Mouse (Mus musculus): ENCODE results near the gene Prkca.
"Not testable (repeated sequence)": the region's sequence is repeated elsewhere in the genome, so short reads cannot be mapped to it uniquely, and the experiment has no call there.

The Prkca gene

DNA sequence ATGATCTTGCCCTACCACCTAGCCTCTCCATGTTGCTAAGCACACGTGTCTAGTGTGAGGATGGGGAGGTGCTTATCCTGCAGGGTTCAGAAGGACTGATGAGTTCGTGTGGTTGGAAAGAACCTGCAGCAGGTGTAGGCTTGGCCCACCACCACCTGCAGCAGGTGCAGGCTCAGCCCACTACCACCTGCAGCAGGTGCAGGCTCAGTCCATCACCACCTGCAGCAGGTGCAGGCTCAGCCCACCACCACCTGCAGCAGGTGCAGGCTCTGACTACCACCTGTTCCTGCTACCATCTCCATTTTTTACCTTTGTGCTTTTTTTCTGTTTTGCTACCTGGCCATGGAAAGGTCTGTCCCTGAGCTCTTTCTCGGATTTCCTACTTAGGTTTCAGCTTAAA is 223.9 kb downstream of the Prkca start:
- no peak for DNase-seq (ENCODE audit: low read depth, low spot score)

DNA sequence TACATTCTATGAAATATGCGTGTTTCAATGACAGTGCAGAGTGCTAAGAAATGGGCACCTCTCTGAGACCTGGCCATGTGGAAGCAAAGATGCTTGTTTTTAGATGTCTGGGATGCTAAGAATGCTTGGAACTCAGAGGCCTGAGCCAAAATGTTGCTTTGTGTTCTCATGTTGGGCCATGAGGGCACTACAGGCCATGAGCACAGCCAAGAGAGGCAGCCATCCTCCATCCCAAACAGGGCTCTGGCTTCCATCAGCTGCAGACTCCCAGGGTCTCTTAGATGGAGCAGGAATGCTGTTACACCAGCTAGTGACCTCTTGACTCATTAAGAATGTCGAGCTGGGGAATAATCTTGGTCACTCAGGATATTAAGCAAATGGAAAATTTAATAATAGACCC is 224.9 kb downstream of the Prkca start:
- no peak for DNase-seq (ENCODE audit: low read depth, low spot score)

DNA sequence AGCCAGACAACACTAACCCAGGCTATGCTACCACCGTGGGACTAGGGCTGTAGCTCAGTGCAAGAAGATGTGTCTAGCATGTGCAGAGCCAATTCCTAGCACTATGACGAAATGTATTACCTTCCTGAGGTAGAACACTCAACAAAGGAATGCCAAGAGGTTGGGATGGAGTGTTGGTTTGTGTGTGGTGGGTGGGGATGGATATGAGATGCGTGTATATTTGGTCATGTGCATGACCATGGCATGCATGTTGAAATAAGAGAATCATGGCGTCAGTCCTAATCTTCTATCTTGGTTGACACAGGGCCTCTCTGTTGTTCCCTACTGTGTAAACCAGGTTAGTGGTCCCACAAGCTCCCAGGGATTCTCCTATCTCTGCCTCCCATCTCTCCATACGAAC is 225.5 kb downstream of the Prkca start:
- no peak for DNase-seq (ENCODE audit: low read depth, low spot score)

DNA sequence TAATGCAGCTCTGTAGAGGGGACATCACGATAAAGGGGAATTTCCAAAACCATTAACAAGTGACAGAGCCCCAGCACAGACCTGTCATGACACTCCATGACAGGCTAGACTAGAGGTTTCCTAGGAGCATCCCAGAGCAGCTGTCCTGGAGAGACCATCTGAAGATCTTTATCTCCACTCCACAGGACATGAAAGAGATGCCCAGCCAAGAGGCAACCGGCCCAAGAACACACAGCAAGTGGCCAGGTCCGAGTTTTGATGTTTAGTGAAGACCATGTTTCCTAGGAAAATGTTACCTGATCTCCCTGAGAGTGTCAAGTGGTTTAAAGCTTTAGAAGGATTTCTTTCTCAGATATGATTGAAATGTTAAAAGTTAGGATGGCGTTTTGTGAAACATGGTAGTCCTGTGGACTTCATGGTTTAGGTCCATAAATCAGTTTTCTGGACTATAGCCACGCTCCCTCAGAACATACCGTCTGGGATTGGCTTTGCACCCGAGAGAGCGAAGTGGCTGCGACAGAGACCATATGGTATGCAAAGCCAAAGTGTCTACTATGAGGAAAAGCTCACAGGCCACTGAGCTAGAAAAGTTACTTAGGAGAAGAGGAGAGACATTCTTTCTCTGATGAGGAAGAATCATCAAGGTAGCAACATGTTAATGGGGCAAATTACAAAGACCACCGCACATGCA is 226.2 kb downstream of the Prkca start:
- DNase-seq (ENCODE audit: low read depth, low spot score): no peak

DNA sequence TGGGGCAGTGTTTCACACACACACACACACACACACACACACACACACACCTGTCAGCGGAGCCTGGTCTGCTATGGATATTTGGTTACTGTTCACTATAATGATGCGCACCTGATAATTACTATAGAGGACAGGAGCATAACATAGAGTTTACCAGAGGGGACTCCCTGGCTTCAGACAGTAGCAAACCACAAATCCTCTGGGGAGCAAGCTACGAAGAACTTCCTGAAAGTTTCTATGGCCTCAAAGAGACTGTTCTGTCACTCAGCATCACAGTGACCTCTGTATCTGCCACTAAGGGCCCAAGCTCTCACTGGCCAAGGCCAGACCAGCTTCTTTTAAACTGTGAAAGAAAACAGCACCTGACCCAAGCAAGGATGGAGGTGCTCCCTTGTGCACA is 229.6 kb downstream of the Prkca start:
- no peak for DNase-seq (ENCODE audit: low read depth, low spot score)

DNA sequence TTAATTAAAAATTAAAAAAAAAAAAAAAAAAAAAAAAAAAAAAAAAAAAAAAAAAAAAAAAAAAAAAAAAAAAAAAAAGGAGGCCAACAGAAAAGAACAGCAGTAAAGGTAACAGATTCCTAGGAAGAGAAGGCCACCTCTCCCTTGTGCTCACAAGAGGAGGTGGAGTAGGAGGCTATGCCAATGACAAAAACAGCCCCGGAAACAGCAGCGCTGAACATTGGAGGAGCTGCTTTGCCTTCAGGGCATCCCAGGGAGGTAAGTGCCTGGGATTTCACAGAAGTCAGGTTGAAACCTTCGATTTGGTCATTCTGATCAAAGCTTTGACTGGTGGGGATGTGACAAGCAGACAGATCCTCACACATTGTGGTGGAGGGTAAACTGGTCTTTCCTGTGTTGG is 231.3 kb downstream of the Prkca start:
- DNase-seq (ENCODE audit: low read depth, low spot score): no peak

DNA sequence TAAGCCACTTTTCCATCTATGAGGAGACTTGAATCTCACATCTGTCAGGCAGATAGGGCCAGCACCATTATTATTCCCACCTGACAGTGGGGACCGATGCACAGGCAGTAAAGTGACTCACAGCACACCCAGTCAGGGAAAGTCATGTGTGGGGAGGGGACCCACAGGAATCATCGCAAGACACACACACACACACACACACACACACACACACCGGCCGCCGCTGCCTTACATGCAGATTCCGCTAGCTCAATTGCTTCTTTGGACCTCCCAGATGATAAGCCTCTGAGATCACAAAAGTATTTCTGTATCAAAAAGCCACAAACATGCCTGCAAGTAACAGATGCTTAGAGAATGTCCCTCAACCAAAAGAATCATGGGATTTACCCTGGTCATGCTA is 239.6 kb downstream of the Prkca start:
- no peak for DNase-seq (ENCODE audit: low read depth, low spot score)

DNA sequence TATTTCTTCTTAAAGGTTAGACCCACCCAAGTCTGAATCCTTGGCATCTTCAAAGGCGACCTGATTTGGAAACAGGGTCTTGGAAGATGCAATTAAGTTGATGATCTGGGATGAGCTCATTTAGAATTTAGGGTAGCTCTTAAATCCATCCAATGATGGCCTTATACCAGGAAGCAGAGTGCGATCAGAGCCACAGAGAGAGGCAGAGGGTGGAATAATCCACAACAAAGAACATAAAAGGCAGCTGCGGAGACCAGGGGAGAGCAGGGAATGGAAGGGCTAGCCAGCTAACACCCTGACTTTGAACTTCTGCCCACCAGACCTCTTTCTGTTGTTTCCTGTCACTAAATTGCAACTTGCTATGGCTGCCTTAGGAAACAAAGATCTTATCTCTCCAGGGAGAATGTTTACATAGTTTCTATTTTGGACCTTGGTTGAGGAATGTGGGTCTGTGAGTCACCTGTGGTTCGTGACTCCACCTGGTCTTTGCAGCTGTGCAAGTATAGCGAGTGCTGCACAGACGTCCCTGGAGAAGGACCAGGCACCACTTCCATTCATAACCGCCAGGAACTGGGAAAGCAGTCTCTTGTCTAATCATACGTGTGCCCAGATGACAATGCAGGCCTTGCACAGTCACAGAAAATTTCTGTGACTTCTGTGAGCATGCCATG is 242.3 kb downstream of the Prkca start:
- DNase-seq (ENCODE audit: low read depth, low spot score): no peak

DNA sequence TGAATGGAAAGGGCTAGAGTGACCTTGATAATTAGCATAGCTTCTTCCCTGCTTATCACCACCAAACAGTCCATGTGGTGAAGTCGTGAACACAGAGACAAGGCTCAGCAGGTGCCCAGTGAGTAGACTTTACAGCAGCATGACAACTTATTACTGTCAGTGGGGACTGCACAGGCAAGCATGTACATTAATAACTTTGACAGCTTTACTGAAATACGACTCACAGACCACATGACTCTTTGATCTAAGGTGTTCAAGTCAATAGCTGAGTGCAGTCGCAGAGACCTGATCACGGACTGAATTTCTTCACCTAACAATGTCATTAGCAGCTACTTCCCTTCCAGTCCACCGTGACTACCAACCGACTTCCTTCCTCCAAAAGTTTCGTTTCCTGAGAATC is 245.4 kb downstream of the Prkca start:
- DNase-seq (ENCODE audit: low read depth, low spot score): peak; percentile 33

DNA sequence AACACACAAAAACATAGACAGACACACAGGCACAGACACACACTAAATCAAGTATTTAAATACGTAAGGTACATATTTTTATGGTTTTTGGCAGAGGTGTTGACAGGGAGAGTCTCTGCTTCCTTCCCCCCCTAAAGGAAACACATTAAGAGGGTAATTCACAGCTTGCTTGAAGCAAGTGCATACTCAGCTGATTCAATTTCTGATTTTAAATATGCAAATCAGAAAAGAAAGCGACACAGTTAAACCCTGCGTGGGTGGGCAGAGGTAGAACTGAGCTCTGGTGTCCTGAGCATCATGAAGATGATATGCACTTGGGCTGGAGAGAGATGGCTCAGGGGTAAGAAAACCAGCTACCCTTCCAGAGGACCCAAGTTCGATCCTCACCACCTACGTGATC is 248.9 kb downstream of the Prkca start:
- DNase-seq (ENCODE audit: low read depth, low spot score): peak; percentile 67

DNA sequence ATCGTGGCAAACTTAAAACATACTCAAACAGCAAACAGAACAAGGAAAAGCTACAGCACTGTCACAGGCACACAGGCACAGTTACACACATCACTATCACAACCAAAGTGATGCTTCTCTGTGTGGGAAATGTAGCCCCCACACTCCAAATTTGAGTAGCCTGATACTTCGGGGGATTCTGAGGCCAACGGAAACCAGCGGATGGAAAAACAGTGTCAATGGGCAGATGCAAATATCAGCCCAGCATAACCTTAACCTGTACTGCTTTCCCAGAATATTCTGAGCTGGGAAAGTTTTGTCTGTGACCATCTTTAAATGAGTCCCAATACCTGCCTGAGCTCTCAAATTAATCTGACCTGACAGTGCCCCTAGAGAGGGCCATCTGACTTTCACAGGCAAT is 250.5 kb downstream of the Prkca start:
- no peak for DNase-seq (ENCODE audit: low read depth, low spot score)

DNA sequence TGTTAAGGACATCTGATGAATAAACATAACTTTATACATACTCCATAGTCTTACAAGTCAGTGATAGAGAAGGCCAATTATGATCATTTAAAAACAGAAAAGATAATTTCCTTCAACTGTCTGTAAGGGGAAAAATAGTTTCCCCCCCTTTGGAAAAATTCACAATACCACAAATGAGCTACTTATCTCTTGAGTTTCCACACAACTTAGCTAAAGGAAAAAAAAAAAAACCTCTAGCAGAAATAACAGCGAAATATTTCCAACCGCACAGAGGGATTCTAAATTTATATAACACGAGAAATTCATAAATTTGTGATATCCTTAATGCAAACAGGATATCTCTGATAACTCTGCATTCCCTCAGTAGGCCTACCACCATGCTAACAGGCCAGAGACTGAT is 252.5 kb downstream of the Prkca start:
- DNase-seq (ENCODE audit: low read depth, low spot score): no peak

DNA sequence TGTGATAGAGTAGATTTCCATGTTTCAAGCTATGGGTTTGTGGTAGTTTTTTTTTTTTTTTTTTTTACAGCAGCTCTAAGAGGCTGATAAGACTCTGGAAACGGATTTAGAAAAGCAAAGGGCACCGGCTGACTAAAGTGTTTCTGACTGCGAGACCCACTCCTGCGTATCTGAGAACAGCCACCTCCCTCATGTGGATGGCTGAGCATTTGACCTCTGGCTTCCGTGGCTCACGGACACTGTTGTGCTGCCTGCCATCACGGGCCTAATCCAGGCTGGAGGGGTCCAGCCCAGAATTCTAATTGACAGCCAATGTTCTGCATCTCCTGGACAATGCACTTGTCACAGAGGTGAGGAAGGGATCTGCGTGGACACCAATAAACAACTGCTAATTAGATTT is 253.0 kb downstream of the Prkca start:
- no peak for DNase-seq (ENCODE audit: low read depth, low spot score)

DNA sequence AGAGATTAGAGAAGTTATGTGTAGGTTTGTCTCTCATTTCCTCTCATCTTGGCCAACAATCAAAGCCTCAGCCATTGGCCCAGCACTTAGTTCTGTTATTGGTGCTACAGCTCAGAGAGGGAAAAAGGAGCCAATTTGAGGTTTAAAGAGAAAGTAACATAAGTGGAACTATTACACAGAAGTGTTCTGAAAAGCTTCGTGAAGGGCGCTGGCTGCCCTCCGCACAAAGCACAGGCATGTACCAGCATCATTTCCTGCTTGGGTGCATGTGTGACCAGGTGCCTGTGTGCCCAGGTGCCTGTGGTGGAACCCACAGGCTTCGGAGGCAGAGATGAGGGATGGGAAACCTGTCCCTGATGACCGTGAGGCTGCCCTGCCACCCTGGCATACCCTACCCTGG is 255.7 kb downstream of the Prkca start:
- DNase-seq (ENCODE audit: low read depth, low spot score): peak; percentile 42

DNA sequence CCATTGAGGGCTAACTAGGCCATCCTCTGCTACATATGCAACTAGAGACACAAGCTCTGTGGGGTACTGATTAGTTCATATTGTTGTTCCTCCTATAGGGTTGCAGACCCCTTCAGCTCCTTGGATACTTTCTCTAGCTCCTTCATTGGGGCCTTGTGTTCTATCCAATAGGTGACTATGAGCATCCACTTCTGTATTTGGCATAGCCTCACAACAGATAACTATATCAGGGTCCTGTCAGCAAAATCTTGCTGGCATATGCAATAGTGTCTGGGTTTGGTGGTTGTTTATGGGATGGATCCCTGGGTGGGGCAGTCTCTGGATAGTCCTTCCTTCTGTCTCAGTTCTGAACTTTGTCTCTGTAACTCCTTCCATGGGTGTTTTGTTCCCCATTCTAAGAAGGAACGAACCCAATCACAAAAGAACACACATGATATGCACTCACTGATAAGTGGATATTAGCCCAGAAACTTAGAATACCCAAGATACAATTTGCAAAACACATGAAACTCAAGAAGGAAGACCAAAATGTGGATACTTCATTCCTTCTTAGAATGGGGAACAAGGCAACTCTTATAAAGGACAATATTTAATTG is 256.5 kb downstream of the Prkca start:
- DNase-seq (ENCODE audit: low read depth, low spot score): not testable (repeated sequence)

DNA sequence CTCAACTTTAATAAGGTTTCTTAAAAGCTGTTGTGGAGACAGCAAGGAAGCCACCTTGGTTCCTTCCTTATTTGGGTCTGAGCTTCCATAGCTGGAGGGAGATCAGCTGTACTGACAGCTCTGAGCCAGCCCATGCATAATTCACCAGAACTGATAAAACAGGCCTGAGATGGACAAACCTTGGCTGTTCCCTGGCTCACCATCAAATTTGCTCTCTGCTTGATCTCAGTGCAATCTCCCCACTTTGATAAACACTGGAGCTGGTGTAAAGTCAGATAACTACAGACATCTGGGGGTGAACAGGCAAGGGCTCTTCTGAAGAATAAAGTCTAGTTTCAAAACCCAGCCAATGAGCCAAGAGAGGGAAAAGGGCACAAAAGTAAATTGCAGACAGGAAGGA is 261.1 kb downstream of the Prkca start:
- no peak for DNase-seq (ENCODE audit: low read depth, low spot score)

DNA sequence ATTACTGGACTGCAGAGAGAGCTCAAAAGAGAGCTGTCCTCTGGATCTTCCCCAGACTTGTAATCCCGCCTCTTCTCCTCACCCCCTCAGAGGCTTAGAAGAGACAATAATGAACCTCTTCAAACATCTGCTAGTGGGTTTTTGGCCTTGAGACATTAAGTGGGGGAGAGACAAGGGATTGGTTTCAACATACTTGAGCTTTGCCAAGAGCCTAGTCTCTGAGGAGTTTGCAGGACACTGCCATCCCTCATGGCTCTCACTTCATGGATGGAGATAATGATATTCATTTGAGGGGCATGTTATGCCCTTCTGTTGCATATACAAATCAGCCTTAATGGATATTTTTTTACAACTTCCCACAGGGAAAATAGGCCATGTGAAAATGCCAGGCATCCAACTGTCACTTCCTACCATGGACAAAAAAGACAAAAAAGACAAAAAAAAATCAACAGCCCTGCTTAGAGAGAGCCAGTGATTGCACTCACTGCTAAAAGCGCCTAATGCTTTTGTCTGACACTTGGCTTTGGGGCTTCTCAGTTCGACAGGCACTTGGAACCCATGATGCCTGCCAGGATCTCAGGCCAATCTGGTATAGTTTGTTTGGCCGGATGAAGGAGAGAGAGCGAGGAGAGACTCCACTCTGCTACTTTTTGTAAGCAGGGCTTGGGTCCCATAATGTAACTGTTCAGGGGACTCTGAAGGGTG is 263.6 kb downstream of the Prkca start:
- DNase-seq (ENCODE audit: low read depth, low spot score): no peak

DNA sequence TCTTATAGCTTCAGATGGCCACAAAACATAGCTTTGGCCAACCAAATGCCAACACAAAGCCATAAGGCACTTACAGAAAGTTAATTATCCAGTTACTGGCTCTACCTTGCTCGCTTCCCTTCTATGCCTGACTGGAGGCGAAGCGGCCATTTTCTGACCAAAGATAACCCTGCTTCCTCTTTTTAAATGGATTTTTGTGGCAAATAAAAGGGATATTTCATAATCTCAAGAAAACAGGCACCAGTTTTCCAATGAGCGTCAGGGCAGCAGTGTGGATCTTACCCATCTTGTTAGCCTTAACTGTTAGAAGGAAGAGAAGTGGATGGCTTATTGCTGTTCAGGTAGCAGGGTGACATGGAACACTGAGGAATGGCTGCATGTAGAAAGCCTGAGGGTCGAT is 264.3 kb downstream of the Prkca start:
- no peak for DNase-seq (ENCODE audit: low read depth, low spot score)

DNA sequence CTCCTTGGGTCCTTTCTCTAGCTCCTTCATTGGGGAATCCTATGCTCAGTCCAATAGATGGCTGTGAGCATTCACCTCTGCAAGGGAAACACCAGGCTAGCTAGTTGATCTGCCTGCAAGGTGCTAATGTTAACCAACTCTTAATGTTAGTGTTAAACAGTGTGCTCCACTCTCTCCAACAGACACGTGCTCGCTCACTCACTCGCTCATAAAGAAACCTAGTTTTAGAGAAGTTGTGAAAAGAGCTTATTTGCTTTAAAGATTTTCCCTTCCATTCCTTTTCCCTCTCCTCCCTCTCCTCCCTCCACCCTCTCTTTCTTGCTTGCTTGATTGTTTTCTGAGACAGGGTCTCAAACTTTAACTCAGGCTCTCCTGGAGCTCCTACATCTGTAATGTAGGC is 266.2 kb downstream of the Prkca start:
- DNase-seq (ENCODE audit: low read depth, low spot score): no peak

DNA sequence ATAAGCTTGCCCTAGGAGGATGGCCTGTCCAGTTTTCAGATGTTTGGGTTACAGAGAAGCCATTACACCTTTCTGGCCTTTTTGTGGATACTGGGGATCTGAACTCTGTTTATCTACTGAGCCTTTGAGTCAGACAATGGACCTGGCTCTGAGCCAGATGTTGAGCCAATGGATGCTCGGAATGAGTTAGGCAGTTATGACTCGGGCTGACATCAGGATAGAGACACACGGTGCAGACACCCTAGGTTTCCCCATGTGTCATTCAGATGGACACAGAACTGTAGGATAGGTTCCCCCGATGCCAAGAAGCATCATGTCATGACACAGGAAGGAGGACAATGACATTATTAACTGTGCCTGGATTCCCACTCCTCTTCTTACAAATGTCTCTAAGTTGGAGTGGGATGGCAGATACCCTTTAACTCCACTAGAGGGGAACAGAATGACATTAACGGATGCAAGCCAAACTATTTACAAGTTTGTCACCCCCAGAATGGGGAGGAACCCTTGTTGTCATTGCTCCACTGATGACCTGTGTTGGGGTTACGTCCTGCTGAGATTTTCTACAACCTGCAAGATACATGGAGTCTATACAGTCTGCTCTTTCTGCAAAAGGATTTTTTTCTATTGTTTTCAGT is 271.0 kb downstream of the Prkca start:
- DNase-seq (ENCODE audit: low read depth, low spot score): no peak

DNA sequence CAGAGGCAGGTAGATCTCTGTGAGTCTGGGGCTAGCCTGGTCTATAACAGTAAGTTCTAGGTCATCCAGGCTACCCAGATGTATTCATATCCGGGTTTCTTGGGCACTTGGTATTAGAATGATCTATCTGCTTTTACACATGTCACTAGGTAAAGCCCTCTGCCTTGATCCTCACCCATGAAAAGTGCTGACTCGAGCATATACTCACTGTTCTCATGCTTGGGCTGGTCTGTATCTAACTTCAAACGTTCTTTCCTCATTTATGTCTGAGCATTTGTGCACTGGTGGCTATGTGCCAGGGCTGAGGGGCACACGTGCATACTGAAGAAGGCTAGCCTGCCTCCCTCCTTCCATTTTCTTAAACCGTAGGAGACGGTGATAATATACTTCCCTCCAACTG is 272.5 kb downstream of the Prkca start:
- DNase-seq (ENCODE audit: low read depth, low spot score): no peak

DNA sequence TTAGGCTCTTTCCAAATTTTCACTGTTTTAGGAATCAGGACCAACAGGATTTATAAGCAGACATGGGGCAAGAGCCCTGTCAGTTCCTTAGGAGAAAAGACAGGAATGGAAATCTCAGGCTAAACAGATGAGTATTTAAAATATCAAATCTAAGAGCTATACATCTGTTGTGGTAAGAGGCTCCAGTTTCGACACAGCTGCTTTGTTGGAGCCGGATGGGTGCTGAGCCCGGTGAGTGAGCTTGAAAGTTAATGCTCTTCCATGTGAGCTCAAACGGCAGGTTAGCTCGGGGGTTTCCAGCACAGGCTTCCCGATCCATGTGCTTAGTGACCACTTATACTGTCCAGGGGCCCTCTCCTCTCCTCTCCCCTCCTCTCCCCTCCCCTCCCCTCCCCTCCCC is 273.7 kb downstream of the Prkca start:
- DNase-seq (ENCODE audit: low read depth, low spot score): no peak
